Mouse (Mus musculus) spleen, adult 2 months (tissue): ENCODE measurements around the gene Gm28551.

ENCODE experiments used
- CTCF ChIP-seq: fragments of 200-500 bp; IDR thresholded peaks from 2 replicates; pipeline ENCODE4 v1.5.1; 2011; ENCODE audit warnings: mild to moderate bottlenecking, inconsistent platforms; ENCODE audit not compliant: insufficient read depth, insufficient read length, insufficient replicate concordance; ENCODE audit errors: extremely low read depth
- POLR2A ChIP-seq: fragments of 200-500 bp; IDR thresholded peaks from 2 replicates; pipeline ENCODE4 v1.6.1; 2011; ENCODE audit warnings: low read depth, low read length, inconsistent platforms

DNA sequence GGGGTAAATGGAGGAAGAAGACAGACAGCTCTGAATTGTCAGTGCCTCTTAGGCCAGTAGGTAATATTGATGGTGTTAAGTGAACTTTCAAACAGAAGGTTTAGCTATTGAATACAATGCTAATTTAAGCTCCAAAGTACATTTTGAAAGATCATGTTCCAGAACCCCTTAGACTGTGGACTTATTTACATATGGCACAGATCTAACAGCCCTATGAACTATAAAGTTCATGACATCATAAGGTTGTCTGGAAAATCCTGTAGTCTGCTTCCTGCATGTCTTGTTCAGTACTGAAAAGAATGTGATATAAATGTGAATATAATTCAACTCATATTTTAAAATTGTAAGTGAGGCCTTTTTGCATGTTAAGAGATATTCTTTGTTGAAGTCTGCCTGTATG lies 6.5 kb upstream of the Gm28551 start:
- TF ChIP-seq CTCF, result no peak
- TF ChIP-seq POLR2A, result no peak
